Mouse (Mus musculus) embryonic facial prominence, embryonic 14.5 days (tissue): ENCODE data around the gene Ap1m2. TPM values are rescaled to one million over a fixed set of nuclear protein-coding genes. Genes with fewer than 3 reads are reported as not detected.

Source experiments
- ATAC-seq: fragments of 200-750 bp; cut with Nextera tagmentation; 2 replicates; pipeline ENCODE4 v1.8.0; 2017; ENCODE audit warnings: low read depth, moderate number of reproducible peaks, moderate TSS enrichment
- DNase-seq: peaks from one replicate; pipeline ENCODE4 v3.0.0-alpha.2; 2015; ENCODE audit warnings: low spot score
- H3K27ac ChIP-seq: fragments of 300-500 bp; sonication (generic); replicated peaks from 2 replicates; pipeline ENCODE4 v1.5.1; 2014; ENCODE audit warnings: low read depth, mild to moderate bottlenecking, low read length, moderate library complexity
- H3K27me3 ChIP-seq: fragments of 300-500 bp; sonication (generic); replicated peaks from 2 replicates; pipeline ENCODE4 v1.6.1; 2014; ENCODE audit warnings: low read length; ENCODE audit not compliant: control insufficient read depth, insufficient read depth
- H3K36me3 ChIP-seq: fragments of 300-500 bp; sonication (generic); 2 replicates; pipeline ENCODE4 v1.6.1; 2014; ENCODE audit warnings: low read length, mixed read lengths; ENCODE audit not compliant: control insufficient read depth, insufficient read depth
- H3K4me1 ChIP-seq: fragments of 300-500 bp; sonication (generic); 2 replicates; pipeline ENCODE4 v1.6.1; 2014; ENCODE audit warnings: antibody characterized with exemption, low read length; ENCODE audit not compliant: control insufficient read depth, insufficient read depth
- H3K4me2 ChIP-seq: fragments of 300-500 bp; sonication (generic); 2 replicates; pipeline ENCODE4 v1.6.1; 2014; ENCODE audit warnings: low read depth, mild to moderate bottlenecking, low read length, moderate library complexity, mixed read lengths
- H3K4me3 ChIP-seq: fragments of 300-500 bp; sonication (generic); 2 replicates; pipeline ENCODE4 v1.5.1; 2014; ENCODE audit warnings: low read depth, mild to moderate bottlenecking, low read length
- H3K9ac ChIP-seq: fragments of 300-500 bp; sonication (generic); 2 replicates; pipeline ENCODE4 v1.6.1; 2014; ENCODE audit warnings: low read depth, mild to moderate bottlenecking, low read length, moderate library complexity, mixed read lengths
- H3K9me3 ChIP-seq: fragments of 300-500 bp; sonication (generic); 2 replicates; pipeline ENCODE4 v1.6.1; 2016; ENCODE audit warnings: low read length; ENCODE audit not compliant: control insufficient read depth
- WGBS: fragments of 180-500 bp; shearing (Covaris S2); extraction: QIAGEN DNeasy Blood & Tissue Kit; methylation state at CpG from one replicate; pipeline ENCODE4 v1.1.7; 2014; 5-methylcytosine and 5-hydroxymethylcytosine counted together
- polyA plus RNA-seq: library from polyadenylated mRNA; unstranded; fragments of >200 nt; fragmentation: Nextera tagmentation; extraction: Ambion mirVana; gene quantifications from 2 replicates; pipeline ENCODE4 v1.2.1, GENCODE M21; 2014

Ap1m2 gene
- polyA plus RNA-seq, 1 experiment from 2014 or later: 20.8 TPM

GRCm38 (mm10) chr9:21251116-21251735 lies 60.9 kb downstream of the Ap1m2 start:
- Histone ChIP-seq H3K4me1 (0 out of 2 replicates have a peak, but pooled peaks cover 3% of the 10 kb centered on the region), H3K4me2 (no peak overlapping the region), H3K9ac (no peak overlapping the region), H3K27me3 (peaks cover 46% of the 10 kb centered on the region), H3K4me3 (no peak overlapping the region), H3K36me3 (no peaks in the 10 kb centered on the region), H3K9me3 (no peaks in the 10 kb centered on the region), H3K27ac (peak overlapping the region; percentile 10; the same call in 1 of the 2 replicates)
- ATAC-seq: peak; percentile 36
- WGBS: 52% methylated on average over 13 of the region's 13 CpGs
- peak; percentile 50 for DNase-seq

GRCm38 (mm10) chr9:21250509-21250908 lies 61.6 kb downstream of the Ap1m2 start:
- Histone ChIP-seq H3K36me3 (no peaks in the 10 kb centered on the region), H3K9ac (no peak overlapping the region), H3K27ac (peak overlapping the region; percentile 44; the same call in 1 of the 2 replicates), H3K4me2 (no peak overlapping the region), H3K9me3 (no peaks in the 10 kb centered on the region), H3K4me1 (0 out of 2 replicates have a peak, but pooled peaks cover 3% of the 10 kb centered on the region), H3K4me3 (no peak overlapping the region), H3K27me3 (peaks cover 53% of the 10 kb centered on the region)
- 61% methylated on average over 2 of the region's 2 CpGs for WGBS
- DNase-seq (no peak), ATAC-seq (no peak)

GRCm38 (mm10) chr9:21249629-21250508 lies 62.3 kb downstream of the Ap1m2 start:
- 33% methylated on average over 15 of the region's 17 CpGs for WGBS
- ATAC-seq: no peak; the same call in 1 of the 2 replicates

GRCm38 (mm10) chr9:21248326-21248725 lies 63.8 kb downstream of the Ap1m2 start, which contains the start of gene S1pr5:
Gene S1pr5, minus strand, starts transcription at chr9:21248443.
- no peak for ATAC-seq
- H3K27me3 ChIP-seq: peaks cover 75% of the 10 kb centered on the region
- 0 out of 2 replicates have a peak within 1 kb of the TSS, but pooled peaks have one; percentile 20 for H3K9ac ChIP-seq
- peaks cover 13% of the 10 kb centered on the region for H3K4me1 ChIP-seq
- peak within 1 kb of the TSS; percentile 48 for H3K4me2 ChIP-seq
- H3K9me3 ChIP-seq: no peaks in the 10 kb centered on the region
- 2% methylated on average over 18 of the region's 30 CpGs for WGBS
- DNase-seq: no peak
- H3K27ac ChIP-seq: no peak within 1 kb of the TSS
- no peaks in the 10 kb centered on the region for H3K36me3 ChIP-seq
- H3K4me3 ChIP-seq: peak within 1 kb of the TSS; percentile 28

More at GRCm38 (mm10) chr9:21249629-21250508, 62.3 kb downstream of the Ap1m2 start:
- Histone ChIP-seq H3K27ac (no peak overlapping the region), H3K36me3 (no peaks in the 10 kb centered on the region), H3K9me3 (no peaks in the 10 kb centered on the region), H3K9ac (no peak overlapping the region), H3K4me2 (no peak overlapping the region), H3K27me3 (peaks cover 60% of the 10 kb centered on the region), H3K4me3 (no peak overlapping the region), H3K4me1 (peaks cover 3% of the 10 kb centered on the region; the same call in 1 of the 2 replicates)
- DNase-seq: no peak

- no peak for ATAC-seq
- H3K4me3 ChIP-seq: no peak overlapping the region
- H3K9me3 ChIP-seq: 0 out of 2 replicates have a peak, but pooled peaks cover 4% of the 10 kb centered on the region
- no peak overlapping the region for H3K9ac ChIP-seq
- no peak for DNase-seq
- peaks cover 92% of the 10 kb centered on the region for H3K27me3 ChIP-seq
- H3K4me2 ChIP-seq: no peak overlapping the region
- H3K36me3 ChIP-seq: no peaks in the 10 kb centered on the region
- no peak overlapping the region for H3K27ac ChIP-seq
- H3K4me1 ChIP-seq: peaks cover 13% of the 10 kb centered on the region
- WGBS: 93% methylated on average over 1 of the region's 1 CpGs
Measured at GRCm38 (mm10) chr9:21246342-21246741, 65.8 kb downstream of the Ap1m2 start.

- Histone ChIP-seq H3K4me1 (peaks cover 13% of the 10 kb centered on the region), H3K36me3 (no peaks in the 10 kb centered on the region), H3K9ac (peak overlapping the region; percentile 60), H3K4me3 (peak overlapping the region; percentile 50), H3K9me3 (0 out of 2 replicates have a peak, but pooled peaks cover 4% of the 10 kb centered on the region), H3K27me3 (peaks cover 81% of the 10 kb centered on the region), H3K27ac (no peak overlapping the region), H3K4me2 (peak overlapping the region; percentile 82)
- ATAC-seq: no peak
- DNase-seq: no peak
- 2% methylated on average over 16 of the region's 16 CpGs for WGBS
Measured at GRCm38 (mm10) chr9:21245113-21245487, 67.0 kb downstream of the Ap1m2 start.

GRCm38 (mm10) chr9:21244428-21245112 lies 67.6 kb downstream of the Ap1m2 start:
- H3K27me3 ChIP-seq: peaks cover 76% of the 10 kb centered on the region
- no peak overlapping the region for H3K27ac ChIP-seq
- 0 out of 2 replicates have a peak, but pooled peaks have one; percentile 27 for ATAC-seq
- 0 out of 2 replicates have a peak, but pooled peaks cover 4% of the 10 kb centered on the region for H3K9me3 ChIP-seq
- H3K4me1 ChIP-seq: peaks cover 13% of the 10 kb centered on the region
- H3K9ac ChIP-seq: peak overlapping the region; percentile 60
- WGBS: 1% methylated on average over 57 of the region's 72 CpGs
- H3K36me3 ChIP-seq: no peaks in the 10 kb centered on the region
- peak overlapping the region; percentile 50 for H3K4me3 ChIP-seq
- H3K4me2 ChIP-seq: peak overlapping the region; percentile 82
- DNase-seq: no peak
